Mouse (Mus musculus) layer of hippocampus, adult 9-10 months (tissue): ENCODE measurements around the gene Fbxo30.
A peak's percentile ranks its signal among the peaks of the same experiment; 100 is the strongest.
"Not testable (repeated sequence)": the region's sequence is repeated elsewhere in the genome, so short reads cannot be mapped to it uniquely, and the experiment has no call there.

ENCODE experiments used
- DNase-seq: peaks from one replicate; pipeline ENCODE4 v3.0.0; 2022; ENCODE audit warnings: low spot score

Fbxo30 gene

DNA sequence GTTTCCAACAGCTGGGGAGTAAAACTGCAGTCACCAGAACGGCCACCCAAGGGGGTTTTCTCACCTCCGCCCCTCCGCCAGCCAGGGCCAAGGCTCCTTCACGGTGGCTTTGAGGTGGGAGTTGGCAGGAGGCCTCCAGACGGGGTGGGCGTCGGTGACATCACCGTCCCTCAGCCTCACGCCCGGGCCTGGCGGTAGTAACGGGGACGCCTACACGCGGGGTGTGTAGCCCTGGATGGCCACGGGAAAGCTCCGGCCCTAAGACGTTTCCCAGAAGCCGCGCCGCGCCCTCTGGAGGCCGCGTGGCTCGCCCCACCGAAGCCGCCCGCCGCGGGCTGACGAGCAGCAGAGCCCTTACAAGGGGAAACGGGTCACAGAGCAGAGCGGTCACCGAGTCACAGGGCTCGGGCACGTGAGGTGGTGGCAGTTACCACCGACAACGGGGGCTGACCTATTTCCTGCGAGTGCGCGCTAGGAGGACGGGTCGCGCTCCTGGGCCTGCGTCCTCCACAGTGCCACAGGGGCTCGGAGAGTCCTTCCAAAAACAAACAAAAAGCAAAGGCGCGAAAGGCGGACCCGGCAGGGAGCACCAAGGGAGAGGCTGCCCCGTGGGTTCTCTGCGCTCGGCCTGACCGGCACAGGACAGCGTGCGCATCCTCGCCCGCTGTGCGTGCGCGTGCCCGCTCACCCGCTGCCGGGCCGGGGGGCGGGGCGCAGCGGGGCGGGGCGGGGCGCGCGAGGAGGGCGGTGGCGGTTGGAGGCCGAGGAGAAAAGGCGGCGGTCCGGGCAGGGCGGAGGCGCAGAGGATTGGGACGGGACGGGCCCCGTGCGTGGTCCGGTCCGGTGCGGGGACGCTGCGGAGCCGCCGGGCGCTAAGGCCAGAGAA, at the start of gene Fbxo30:
TSS of gene Fbxo30 (plus strand) at position 753 of the 886 bp plus-strand sequence.
- DNase-seq, result peak; percentile 69

DNA sequence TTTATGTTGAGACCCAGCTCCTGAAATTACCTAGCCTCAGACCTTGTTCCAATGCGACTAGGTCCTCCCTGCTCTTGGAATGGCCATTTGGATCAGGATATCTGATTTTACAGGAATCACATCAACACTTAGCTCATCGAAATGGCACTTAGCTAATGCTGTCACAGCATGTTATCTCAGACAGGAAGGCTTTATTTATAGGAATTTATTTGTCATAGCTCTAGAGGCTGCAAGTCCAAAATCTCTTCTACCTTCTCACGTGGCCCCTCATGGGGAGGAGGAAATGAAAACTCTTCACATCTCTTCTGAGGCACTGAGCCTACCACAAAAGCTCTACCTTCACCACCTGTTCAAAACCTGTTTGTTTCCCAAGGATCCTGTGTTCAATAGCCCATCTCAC, 47.9 kb upstream of the Fbxo30 start:
- no peak for DNase-seq

DNA sequence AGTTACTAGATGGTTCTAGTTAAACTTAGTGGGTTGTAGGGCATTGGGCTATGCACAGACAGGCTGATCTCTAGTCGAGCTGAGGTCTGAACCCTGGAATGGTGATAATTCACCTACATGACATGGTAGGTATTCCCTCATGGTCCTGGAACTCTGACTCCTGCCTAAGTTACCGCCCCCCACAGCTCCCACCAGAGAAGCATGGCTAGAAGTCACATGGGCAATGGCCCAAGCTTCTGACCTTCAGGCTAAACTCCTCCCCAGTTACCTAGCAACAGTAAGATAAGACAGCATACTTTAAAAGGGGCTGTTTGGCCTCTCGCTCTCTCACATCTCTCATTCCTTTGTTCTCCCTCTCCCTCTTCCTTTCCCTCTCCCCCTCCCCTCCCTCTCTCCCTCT, 38.1 kb upstream of the Fbxo30 start:
- DNase-seq, result not testable (repeated sequence)

DNA sequence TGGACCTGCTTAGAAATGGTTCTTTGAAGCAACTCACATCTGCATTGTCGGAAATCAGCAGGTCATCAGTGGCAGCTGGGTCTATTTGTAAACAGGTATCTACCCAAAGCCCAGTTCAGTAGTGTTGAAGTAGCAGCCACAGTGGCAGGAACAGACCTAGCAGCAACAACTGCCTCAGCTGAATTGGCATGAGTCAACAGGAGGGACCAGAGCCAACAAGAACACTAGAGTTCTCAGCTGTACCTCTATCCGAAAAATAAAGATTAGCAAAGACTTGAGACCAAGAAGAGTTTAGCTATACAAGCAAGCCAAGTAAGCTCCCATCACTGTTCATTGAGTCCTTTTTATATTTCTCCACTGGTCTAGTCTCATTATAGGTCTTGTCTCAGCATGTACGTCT, 32.9 kb upstream of the Fbxo30 start:
- no peak for DNase-seq

DNA sequence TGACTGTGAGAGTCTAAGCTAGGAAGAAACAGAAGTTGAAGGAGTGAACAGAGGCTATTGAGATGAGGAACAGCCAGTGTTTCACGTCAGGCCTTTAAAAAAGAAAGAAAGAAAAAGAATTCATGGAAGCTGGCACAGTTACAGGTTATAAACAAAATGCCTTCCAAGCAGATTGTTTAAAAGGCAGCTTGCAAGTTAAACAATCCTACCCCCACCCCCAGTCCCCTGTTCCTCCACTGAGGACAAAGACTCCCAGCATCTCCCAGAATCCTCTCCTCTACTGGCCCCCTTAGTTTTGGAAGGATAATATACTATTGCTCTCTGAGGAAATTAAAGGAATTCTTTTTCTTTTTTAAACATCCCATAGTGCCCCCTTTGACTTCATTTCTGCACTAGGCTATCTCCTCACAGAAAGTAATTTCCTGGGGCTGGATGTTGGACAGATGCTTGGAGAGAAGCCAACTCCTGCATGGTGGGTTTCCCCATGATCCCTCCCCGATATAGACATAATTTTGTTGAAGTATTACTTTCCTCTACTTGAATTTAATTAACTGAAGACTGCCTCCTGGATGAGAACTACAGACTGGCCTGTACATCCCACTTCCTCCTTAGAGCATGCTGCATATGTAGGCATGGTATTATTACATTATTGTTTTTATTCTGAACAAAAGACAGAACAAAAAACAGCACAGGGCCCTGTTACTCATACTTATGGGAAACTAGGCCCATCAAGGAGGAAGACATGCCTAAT, 30.7 kb upstream of the Fbxo30 start:
- DNase-seq, result no peak

DNA sequence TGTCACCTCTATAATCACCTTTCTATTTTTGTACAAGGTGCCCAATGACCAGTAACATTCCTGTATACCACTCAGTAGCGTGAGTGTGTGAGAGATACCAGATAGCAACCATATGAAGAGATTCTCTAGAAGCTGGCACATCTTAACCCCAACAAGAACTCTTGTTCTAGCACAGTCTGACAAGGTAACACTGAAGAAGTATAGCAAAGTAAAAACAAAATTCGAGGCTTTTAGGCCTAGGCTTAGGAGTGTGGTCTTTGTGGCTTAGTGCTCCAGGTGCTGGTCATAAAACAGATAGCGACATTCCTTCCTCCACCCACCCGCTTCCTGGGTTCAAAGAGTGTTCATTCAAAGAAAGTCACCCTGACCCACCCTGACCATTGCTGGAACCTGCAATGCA, 27.5 kb upstream of the Fbxo30 start:
- DNase-seq, result not testable (repeated sequence)

DNA sequence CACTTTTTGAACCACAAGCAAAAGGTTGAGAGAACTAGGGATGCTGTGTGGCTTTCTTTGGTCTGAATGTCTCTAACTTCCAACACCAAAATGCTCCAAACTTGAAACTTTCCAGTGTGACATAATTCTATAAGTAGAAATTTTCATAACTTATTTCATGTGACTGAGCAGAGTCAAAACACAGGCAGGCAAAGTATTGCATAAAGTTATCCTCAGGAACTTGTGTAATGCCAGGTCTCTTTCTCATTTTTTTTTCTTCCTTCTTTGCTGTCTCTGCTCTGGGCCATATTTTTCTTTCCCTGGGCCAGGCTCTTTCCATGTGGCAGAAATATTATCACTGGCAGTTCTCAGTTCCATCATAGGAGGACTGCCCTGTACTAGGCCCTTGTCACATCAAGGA, 21.0 kb upstream of the Fbxo30 start:
- no peak for DNase-seq

DNA sequence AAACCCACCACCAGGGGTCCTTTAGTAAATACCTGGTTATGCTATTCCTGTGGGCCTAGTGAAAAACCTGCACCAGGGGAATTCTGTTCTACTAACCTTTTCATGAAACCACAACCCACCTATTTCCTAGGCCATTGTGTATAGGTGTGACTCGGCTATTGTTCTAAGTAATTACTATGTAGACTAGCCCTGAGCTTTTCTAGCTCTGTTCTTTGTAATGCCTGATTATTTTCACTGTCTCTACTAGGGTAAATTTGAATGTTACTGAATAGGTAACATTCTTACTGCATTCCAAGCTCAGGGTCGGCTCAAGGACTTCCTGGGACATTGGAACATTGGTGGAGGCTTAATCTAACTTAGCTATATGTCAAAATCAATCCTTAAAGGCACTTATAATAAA, 18.8 kb upstream of the Fbxo30 start:
- DNase-seq, result not testable (repeated sequence)

DNA sequence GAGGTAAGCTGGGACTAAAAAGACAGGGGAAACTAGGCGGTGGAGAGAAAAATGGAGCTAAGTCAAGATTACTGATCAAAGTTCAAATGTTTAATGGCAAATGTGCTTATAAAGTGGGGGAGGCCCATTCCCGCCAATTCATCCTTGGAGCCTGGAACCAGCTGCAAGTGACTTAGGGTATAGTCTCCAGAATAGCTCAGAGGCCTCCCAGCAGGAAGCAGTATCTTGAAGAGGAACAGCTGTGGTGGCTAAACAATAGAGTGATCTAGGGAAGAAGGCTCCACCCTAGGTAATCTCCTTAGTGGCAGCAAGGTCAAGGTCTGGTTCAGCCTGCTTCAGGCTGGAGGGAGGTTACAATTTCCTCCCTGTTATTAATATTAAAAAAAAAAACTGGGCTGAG, 17.3 kb upstream of the Fbxo30 start:
- not testable (repeated sequence) for DNase-seq

DNA sequence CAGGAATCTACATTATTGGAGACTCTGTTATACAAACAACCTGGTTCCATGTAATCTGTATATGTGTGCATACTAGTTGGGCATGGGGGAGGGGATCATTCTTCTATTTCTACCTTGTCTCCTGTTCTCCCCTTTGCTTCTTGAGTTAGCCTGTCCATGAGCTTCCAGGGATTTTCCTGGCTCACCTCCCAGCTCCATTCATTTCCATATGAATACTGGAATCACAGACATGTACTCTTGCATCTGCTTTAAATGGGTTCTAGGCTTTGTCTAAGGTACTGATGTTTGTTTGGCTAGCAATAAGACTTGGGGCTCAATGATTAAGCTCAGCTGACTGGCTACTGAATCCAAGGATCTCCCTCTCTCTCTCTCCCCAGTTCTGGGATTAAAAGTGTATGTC, 12.0 kb upstream of the Fbxo30 start:
- DNase-seq, result no peak

DNA sequence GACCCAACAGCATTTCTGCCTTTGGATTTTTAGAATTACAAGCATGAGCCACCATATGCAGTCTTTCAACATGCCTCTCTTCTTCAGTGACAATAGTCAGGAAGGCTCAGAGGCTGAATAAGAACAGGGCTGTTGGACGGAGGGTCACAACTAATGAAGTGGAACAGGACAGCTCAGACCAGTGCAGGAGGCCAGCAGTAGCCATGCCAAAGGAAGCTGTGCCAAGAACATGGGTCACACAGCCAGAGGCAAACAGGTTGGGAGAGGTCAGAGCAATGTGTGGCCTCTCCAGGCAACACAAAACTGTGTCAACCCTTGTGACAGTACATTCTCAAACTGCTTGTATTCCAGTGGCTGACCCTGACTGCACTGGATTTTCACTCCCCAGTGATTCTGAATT, 6.7 kb upstream of the Fbxo30 start:
- DNase-seq, result no peak

DNA sequence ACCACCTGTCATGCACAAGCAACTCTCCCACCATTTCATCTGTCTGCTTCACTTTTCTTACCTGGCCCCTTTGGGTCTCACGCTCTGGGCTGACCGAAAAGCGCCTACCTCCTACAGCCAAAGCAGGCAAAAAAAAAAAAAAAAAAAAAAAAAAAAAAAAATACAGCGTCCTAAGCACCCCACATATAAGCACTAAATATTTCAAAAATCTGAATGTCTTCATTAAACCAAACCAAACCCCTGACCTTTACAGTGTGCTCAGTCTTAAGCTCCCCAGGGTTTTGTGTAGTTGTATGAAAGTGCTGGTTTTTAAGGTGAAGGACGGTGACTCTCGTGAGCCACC, 924 bp upstream of the Fbxo30 start:
- no peak for DNase-seq

DNA sequence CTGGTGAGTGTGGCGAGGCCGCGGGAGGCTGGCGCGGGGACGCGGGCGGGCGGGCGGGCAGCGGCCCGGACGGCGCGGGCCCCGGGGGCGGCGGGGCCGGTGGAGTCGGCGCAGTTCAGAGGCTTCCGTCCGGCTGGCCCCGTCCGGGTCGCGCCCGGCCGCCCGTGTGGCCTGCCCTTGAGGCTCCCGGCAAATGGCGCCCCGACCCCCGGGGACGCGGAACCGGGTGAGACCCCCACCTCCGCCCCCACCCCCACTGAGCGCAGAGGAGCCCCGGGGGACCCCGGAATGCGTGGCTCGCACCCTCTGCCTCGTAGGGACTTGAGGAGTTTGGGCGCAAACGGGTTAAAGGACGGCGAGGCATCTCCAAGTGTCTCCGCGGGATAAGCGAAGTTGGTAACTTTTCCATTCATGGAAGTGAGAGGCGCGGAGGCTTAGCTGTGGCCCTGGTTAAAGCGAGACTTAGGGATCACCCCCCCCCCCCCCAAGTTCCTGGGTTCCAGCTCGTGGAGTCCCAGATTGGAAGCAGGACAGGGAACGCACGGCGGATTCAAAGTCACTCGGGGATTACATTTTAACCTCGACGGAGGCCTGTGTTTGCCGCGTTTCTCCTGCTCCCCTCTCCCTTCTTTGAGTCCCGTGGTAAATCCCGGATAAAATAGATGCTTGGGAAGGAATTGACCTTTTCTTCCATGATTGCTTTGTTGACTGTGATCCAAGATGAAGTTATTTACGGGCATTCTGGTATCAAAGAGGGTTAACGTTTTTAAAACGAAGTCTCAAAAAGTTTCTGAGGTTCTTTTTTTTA, 572 bp downstream of the Fbxo30 start:
- DNase-seq, result no peak

DNA sequence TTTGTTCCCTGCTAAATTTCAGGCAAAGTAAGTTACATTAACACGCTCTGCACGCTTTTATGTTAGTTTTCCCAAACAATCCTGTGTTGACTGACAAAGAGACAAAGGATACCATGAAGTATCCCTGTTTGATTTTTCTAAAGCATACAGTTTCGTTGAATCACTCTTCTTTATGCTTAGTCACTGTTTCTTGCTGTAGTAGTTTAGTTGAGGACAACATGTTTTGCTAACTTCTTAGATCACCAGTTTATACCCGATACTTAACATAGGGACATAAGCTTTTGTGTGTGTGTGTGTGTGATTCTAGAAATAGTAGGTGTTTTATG, 1.1 kb downstream of the Fbxo30 start:
- no peak for DNase-seq

DNA sequence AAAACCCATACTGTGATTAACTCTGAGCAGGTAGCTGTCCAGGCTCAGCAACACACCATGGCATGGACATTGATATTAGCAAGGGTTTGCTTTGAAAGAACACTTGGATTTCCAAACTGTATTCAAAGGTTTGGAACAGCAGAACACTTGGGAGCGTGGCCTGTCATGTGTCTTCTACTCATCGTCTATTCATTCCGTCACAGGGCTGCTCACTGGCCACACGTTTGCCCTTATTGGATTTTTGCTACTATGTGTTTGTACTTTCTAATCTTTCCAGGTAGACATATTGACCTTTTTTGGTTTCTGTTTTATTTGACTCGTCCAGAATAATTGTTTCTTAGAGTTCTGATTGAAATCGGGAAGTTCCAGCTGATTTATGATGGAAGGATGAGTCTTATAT, 17.3 kb downstream of the Fbxo30 start:
- DNase-seq, result no peak

DNA sequence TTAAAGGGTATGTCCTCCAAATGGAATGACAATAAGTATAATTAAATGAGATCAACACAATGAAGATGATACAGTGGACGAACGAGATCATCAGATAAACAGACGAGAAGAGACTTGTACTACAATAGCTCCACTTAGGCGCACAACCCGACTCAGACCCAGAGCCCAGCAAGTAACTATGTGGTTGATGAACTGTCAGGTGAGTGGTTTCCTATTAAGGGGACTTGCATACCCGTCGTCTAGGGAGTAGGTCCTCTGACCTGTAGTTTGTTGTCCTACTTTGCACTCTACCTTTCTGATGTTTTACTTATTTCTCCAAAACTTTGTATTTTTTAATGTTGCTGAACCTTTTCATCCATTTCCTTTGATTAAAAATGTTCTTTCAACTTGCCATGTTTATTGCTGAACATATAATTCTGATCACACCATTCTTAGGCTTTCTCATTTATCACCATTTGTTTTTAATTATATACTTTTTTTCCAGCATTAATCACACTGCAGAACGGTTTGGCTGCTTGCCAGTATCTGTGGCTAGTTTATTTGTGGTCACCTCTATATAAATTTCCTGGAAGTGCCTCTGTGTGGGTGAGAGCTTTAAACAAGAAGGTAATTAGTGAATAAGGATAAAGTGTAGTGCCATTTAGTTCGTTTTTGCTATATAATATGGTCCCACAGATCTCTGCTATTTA, 24.4 kb downstream of the Fbxo30 start:
- no peak for DNase-seq

DNA sequence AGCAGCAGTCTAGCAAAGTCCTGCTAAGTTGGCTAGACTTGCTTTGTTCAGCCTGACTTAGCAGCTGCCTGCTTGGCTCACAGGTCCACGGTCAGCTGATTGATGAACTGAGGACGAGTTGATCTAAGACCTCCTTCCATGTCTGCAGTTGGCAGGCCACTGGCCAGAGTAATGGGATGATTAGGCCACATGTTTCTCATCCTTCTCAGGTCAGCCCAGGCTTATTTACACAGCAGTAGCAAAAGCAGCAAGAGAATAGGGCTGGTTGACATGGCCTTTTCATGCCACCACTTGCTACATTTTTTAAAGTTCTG, 24.9 kb downstream of the Fbxo30 start:
- DNase-seq, result no peak

DNA sequence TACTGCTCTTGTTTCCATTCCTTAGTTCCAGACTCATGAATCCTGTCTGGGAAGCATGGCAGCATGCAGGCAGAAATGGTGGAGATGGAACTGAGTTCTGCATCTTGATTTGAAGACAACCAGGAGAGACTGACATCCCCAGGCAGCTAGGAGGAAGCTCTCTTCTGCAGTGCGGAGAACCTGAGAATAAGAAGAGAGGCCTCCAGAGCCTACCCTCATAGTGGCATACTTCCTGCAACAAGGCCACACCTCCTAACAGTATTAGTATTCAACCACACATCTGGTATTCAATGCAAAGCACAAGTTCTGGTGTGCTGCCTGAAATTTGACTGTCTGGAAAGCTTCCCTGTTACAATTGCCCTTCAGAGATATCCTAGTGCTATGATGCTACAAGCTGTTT, 28.7 kb downstream of the Fbxo30 start:
- no peak for DNase-seq

DNA sequence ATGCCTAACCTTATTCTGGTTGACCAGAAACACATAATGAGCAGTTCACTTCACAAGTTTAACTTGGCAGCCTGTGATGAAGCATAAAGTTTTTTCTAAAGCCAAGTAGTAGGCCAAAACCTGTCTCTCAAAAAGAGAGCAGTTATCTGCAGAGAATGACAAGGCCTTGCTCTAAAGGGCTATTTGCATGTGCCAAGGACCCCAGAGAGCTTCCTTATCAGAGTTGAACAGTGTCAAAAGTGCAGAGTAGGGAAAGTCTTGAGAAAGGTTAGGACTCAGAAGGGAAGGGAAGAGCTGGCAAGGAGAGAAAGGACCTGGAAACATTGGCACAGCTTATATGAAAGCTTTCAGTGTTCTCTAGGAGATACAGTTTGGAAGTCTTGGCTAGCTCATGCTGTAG, 29.4 kb downstream of the Fbxo30 start:
- no peak for DNase-seq

DNA sequence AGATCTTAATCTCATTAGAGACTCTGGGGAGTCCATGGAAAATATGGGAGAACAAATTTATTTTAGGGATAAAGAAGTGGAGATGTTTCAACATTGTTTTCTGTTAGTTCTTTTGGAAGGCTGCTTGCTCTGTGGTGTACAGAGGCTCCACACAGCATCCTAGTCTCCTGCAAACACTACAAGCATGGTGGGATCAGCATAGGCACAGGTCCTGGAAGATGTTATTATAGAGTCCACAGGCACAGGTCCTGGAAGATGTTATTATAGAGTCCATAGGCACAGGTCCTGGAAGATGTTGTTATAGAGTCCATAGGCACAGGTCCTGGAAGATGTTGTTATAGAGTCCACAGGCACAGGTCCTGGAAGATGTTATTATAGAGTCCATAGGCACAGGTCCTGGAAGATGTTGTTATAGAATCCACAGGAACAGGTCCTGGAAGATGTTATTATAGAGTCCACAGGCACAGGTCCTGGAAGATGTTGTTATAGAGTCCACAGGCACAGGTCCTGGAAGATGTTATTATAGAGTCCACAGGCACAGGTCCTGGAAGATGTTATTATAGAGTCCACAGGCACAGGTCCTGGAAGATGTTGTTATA, 36.8 kb downstream of the Fbxo30 start:
- not testable (repeated sequence) for DNase-seq

DNA sequence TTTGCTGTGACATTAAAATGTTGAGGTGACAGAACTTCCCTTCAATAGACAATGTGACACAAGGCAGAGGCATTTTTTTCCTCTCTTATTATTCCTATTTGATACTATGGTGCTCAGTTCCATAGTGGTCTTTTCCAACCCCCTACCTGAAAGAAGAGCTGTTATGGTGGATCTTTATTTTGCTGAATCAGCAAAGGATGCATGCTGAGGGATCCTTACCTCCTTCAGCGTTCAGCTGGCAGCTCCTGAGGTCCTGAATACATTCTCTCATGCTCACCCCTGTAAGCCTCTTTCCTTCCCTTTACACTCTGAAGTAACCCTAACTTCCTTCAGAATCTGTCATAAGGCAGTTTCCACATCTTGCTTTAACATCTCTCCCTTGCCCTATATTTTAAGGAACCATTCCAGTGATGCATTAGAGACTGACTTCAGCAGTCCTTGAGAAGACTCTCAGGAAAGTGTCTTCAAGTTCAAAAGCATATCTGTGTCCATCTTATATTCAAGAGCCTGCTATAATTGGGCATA, 38.4 kb downstream of the Fbxo30 start:
- DNase-seq, result no peak

DNA sequence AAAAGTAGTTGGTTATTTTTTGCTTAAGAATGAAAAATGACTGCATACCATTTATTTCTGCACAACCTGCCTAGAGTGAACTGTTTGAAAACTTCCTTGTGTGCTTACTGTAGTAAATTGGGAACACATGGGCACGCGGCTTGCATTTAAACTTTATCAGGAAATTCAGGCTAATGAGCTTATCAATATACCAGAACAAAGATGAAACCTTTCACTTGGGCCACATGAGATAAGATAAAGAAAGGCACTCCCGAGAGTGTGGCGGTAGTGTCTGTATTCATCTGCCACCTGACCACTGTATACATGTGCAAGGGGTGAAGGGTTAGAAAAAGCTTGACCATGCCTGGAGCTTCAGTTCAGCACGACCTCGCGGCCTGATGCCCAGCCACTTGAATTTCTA, 41.2 kb downstream of the Fbxo30 start:
- DNase-seq, result no peak
